Mouse (Mus musculus) ES-Bruce4 (cell line): Measurements from ENCODE around the gene Pik3cg.

Experiments
- CTCF ChIP-seq: IDR thresholded peaks from one replicate; pipeline ENCODE4 v1.8.1; 2011; ENCODE audit warnings: low read depth, low read length
- EP300 ChIP-seq: IDR thresholded peaks from 2 replicates; pipeline ENCODE4 v1.6.1; 2011; ENCODE audit warnings: low read depth, low read length; ENCODE audit not compliant: insufficient read depth
- POLR2A ChIP-seq: IDR thresholded peaks from one replicate; pipeline ENCODE4 v1.8.1; 2011; ENCODE audit warnings: low read length; ENCODE audit not compliant: insufficient read depth

DNA sequence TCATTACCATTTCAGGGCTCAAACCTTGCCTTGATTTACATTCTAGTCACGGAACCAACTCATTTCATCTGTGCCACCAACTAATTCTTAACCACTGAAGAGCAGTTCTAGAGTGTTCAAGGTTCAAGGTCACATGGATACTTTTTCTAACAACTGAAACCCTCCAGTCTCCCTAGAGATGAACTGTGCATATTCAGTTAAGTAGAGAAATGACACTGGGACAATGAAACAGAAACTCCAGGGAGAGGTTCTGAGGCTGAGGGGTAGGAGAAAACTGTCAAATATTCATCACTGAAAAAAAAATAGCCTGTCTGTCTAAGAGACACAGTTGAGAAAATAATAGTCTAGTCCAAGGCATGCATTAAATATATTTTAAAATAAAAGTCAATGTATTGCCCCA lies 24.9 kb downstream of the Pik3cg start:
- no peak for TF ChIP-seq CTCF
- no peak for TF ChIP-seq EP300
- TF ChIP-seq POLR2A: no peak
